Mouse (Mus musculus) urinary bladder, postnatal 25 days (tissue): ENCODE results near the gene Myo1c.
"Not testable (repeated sequence)": the region's sequence is repeated elsewhere in the genome, so short reads cannot be mapped to it uniquely, and the experiment has no call there.

ENCODE experiments used
- DNase-seq: peaks from one replicate; pipeline ENCODE4 v3.0.0; 2022; ENCODE audit warnings: low spot score

Myo1c gene

DNA sequence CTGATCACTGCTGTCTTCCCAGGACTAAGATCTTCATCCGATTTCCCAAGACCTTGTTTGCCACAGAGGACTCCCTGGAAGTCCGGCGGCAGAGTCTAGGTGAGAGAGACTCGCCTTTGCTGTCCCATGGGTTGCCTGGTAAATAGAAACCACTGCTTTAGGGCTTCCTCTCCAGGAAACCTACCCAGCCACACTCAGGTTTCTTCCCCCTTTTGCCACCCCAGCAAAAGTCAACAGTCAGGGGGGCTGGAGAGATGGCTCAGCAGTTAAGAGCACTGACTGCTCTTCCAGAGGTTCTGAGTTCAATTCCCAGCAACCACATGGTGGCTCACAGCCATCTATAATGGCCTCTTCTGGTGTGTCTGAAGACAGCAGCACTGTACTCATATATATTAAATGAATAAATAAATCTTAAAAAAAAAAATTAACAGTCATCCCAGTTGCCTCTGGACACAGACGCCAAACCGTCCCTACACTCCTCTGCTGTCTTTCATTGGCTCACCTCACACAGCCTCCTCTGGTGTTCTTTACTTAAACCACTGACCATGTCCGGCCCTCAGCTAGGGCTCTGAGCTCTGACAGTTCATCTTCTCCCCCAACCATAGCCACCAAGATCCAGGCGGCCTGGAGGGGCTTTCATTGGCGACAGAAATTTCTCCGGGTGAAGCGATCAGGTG is 19.0 kb downstream of the Myo1c start:
- DNase-seq, result no peak

GRCm38 (mm10) chr11:75669853-75670200 is 19.5 kb downstream of the Myo1c start:
- no peak for DNase-seq

- no peak for DNase-seq
These were observed 21.3 kb downstream of the Myo1c start for GRCm38 (mm10) chr11:75671426-75672180.

GRCm38 (mm10) chr11:75673411-75673810 is 23.1 kb downstream of the Myo1c start:
- DNase-seq, result no peak

GRCm38 (mm10) chr11:75674875-75675274 is 24.6 kb downstream of the Myo1c start:
- DNase-seq, result no peak

DNA sequence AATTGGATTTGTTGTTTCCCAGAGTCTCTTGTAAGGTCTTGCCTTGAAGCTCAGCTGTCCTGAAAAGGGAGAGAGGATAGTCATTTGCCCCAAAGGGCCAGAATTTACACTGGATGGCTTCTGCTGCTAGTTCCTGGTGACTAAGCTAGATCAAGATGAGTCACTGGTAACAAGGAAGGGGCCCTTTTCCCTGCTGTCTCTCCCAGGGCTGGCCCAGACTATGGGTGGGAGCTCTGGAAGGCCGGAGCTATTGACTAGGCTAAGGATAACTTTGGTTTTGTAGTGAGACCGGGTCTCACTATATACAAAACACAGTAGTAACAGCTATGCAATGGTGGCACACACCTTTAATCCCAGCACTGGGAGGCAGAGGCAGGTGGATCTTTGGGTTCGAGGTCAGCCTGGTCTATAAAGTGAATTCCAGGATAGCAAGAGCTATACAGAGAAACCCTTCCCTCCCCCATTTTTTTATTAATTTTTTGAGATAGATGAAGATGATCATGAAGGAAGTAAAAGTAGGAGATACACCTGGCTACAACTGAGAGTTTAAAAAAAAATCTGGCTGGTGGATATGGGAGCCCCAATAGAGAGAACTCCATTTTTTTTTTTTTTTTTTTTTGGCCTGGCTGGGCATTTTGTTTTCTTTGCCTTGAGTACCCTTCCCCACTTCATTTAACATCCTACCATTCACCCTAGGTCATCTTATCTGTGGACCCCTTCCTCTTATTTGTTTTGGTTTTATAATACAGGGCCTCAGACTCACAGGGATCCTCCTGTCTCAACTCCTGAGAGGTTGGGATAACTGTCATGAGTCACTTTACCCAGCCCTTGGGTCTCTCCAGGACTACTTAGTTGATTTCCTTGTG is 27.8 kb downstream of the Myo1c start:
- no peak for DNase-seq

- peak; percentile 97 for DNase-seq
These were observed 28.6 kb downstream of the Myo1c start, which contains the start of gene Crk for GRCm38 (mm10) chr11:75678747-75679438. Gene Crk, plus strand, starts transcription at chr11:75679259.

- peak; percentile 51 for DNase-seq
These were observed 29.3 kb downstream of the Myo1c start for GRCm38 (mm10) chr11:75679439-75680171.

GRCm38 (mm10) chr11:75684462-75684861 is 34.2 kb downstream of the Myo1c start:
- no peak for DNase-seq

GRCm38 (mm10) chr11:75684956-75685355 is 34.7 kb downstream of the Myo1c start:
- no peak for DNase-seq

GRCm38 (mm10) chr11:75687343-75687993 is 37.2 kb downstream of the Myo1c start:
- DNase-seq, result no peak

GRCm38 (mm10) chr11:75688132-75688531 is 37.8 kb downstream of the Myo1c start:
- no peak for DNase-seq

GRCm38 (mm10) chr11:75689977-75690376 is 39.7 kb downstream of the Myo1c start:
- no peak for DNase-seq

GRCm38 (mm10) chr11:75691047-75691446 is 40.7 kb downstream of the Myo1c start:
- DNase-seq, result no peak

- DNase-seq, result no peak
These were observed 43.3 kb downstream of the Myo1c start for GRCm38 (mm10) chr11:75693570-75693969.

GRCm38 (mm10) chr11:75697464-75697863 is 47.2 kb downstream of the Myo1c start:
- DNase-seq, result not testable (repeated sequence)

DNA sequence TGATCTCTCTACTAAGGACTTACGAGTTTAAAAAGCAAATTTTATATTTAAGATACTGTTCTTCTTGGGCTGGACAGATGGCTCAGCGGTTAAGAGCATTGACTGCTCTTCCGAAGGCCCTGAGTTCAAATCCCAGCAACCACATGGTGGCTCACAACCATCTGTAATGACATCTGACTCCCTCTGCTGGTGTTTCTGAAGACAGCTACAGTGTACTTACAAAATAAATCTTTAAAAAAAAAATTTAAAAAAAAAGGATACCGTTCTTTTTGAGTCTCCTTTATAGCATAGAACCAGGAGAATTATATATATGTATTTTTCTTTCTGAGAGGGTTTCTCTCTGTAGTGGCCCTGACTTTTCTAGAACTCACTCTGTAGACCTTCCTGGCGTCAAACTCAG is 50.3 kb downstream of the Myo1c start:
- no peak for DNase-seq

DNA sequence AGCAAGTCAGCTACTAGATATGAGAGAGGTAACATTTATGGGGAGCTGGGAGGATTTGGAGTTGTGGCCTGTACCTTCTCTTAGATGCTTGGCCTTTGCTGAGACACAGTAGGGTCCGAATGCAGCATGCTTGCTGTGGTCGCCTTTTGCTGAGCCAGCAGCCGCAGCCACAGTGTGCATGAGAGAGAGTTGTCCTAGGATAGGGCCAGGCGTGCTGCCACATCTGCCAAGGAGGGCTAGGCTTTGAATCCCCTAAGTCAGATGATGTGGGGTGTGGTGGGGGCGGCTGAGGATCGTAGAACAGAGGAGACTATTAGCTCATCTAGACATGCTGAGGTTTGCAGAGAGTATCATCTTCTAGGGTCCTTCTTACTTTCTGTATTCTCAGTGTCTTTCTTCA is 52.5 kb downstream of the Myo1c start:
- DNase-seq, result no peak

DNA sequence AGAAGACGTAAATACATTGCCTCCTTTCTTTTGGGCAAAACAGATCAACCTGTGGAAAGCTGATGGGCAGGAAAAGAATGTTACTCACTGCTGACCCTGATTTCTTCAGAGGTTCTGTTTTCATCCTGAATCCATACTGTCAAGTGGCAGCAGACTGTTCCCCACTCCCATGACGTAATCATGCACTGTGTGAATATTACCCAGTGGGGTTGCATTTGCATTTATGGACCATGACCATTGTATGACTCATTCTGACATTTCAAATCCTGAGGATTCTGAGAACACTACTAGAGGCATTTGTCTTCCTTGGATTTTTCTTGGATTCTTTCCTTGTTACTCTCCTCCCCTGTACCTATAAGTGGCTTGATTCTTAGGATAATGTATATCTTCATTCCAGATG is 53.4 kb downstream of the Myo1c start:
- no peak for DNase-seq

DNA sequence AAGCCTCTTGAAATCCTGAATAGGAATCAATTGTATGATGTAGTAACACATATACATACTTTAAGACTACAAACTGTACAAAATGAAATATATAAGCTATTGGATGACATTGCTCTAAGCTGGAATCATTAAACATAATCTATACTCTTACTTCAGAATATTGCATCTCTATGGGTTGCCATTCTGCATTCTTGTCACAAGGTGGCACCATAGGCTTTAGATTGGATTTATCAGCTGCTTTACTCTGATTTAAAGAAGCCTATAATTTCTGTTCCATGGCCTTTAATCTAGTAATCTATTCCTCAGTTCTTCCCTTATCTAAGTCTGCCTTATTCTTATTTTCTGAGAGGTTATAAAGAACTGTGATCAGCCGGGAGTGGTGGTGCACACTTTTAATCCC is 63.6 kb downstream of the Myo1c start:
- no peak for DNase-seq

- DNase-seq, result no peak
These were observed 65.3 kb downstream of the Myo1c start for GRCm38 (mm10) chr11:75715556-75715955.
